Mouse (Mus musculus): Measurements from ENCODE around the gene Gm20441. TPM values are rescaled to one million over a fixed set of nuclear protein-coding genes. Genes with fewer than 3 reads are reported as not detected.
A peak's percentile ranks its signal among the peaks of the same experiment; 100 is the strongest.

Gene Gm20441
- polyA plus RNA-seq, 1 experiment = not detected

GRCm38 (mm10) chr10:75804217-75804616, 23.5 kb upstream of the Gm20441 start:
- H3K79me2 ChIP-seq (ENCODE audit: control insufficient read depth, insufficient read depth) = no peaks in the 10 kb centered on the region
- no peak overlapping the region for H3ac ChIP-seq (ENCODE audit: control insufficient read depth, insufficient read length)
- no peak overlapping the region for H3K4me2 ChIP-seq (ENCODE audit: low read depth)
- no peak overlapping the region for H3K4me3 ChIP-seq
- peaks cover 14% of the 10 kb centered on the region for H3K27me3 ChIP-seq (ENCODE audit: control insufficient read depth, insufficient read depth, insufficient read length)
- H3K36me3 ChIP-seq (ENCODE audit: control insufficient read depth, insufficient read depth) = no peaks in the 10 kb centered on the region
- TF ChIP-seq MYOG (IDR thresholded peaks at IDR 0.05; ENCODE audit: control insufficient read depth in 1 of 3, insufficient read depth in 1 of 3, insufficient read length in 2 of 3, low read depth in 2 of 3) (no peak), CEBPB (IDR thresholded peaks at IDR 0.05; ENCODE audit: insufficient read depth, poor library complexity, severe bottlenecking) (no peak), MYOD1 (IDR thresholded peaks at IDR 0.05; ENCODE audit: control insufficient read depth in 1 of 3, insufficient read length in 2 of 3, low read depth in 2 of 3) (no peak), MAX (IDR thresholded peaks at IDR 0.05; ENCODE audit: low read depth) (no peak), USF1 (IDR thresholded peaks at IDR 0.05; ENCODE audit: low read depth) (no peak), POLR2AphosphoS2 (IDR thresholded peaks at IDR 0.05; ENCODE audit: insufficient read length, low read depth) (no peak), POLR2A (IDR thresholded peaks at IDR 0.05; ENCODE audit: insufficient read length, low read depth) (no peak), REST (IDR thresholded peaks at IDR 0.05; ENCODE audit: insufficient read depth, insufficient read length) (no peak), E2F4 (IDR thresholded peaks at IDR 0.05; ENCODE audit: insufficient read depth) (no peak), TCF3 (IDR thresholded peaks at IDR 0.05; ENCODE audit: insufficient read length, low read depth) (no peak)

GRCm38 (mm10) chr10:75798176-75798696, 17.5 kb upstream of the Gm20441 start, which contains the start of gene Gstt1:
Gene Gstt1, minus strand, starts transcription at chr10:75798584.
- Histone ChIP-seq H3K4me3 (peak within 1 kb of the TSS; percentile 21), H3K27me3 (ENCODE audit: control insufficient read depth, insufficient read depth, insufficient read length) (peaks cover 14% of the 10 kb centered on the region), H3K4me2 (ENCODE audit: low read depth) (peak within 1 kb of the TSS; percentile 91), H3K36me3 (ENCODE audit: control insufficient read depth, insufficient read depth) (no peaks in the 10 kb centered on the region), H3ac (ENCODE audit: control insufficient read depth, insufficient read length) (no peak within 1 kb of the TSS), H3K79me2 (ENCODE audit: control insufficient read depth, insufficient read depth) (no peaks in the 10 kb centered on the region)
- TF ChIP-seq MYOD1 (IDR thresholded peaks at IDR 0.05; ENCODE audit: control insufficient read depth in 1 of 3, insufficient read length in 2 of 3, low read depth in 2 of 3) (no peak), MYOG (IDR thresholded peaks at IDR 0.05; ENCODE audit: control insufficient read depth in 1 of 3, insufficient read depth in 1 of 3, insufficient read length in 2 of 3, low read depth in 2 of 3) (no peak), REST (IDR thresholded peaks at IDR 0.05; ENCODE audit: insufficient read depth, insufficient read length) (no peak), POLR2A (IDR thresholded peaks at IDR 0.05; ENCODE audit: insufficient read length, low read depth) (no peak)

- peak overlapping the region; percentile 21 for H3K4me3 ChIP-seq
- H3K27me3 ChIP-seq (ENCODE audit: control insufficient read depth, insufficient read depth, insufficient read length) = peaks cover 14% of the 10 kb centered on the region
- H3ac ChIP-seq (ENCODE audit: control insufficient read depth, insufficient read length) = no peak overlapping the region
- no peaks in the 10 kb centered on the region for H3K36me3 ChIP-seq (ENCODE audit: control insufficient read depth, insufficient read depth)
- TF ChIP-seq MYOG (IDR thresholded peaks at IDR 0.05; ENCODE audit: control insufficient read depth in 1 of 3, insufficient read depth in 1 of 3, insufficient read length in 2 of 3, low read depth in 2 of 3) = no peak
- TF ChIP-seq CEBPB (IDR thresholded peaks at IDR 0.05; ENCODE audit: insufficient read depth, poor library complexity, severe bottlenecking) = peak; percentile 23; the same call in 1 of the 2 replicates
- peak overlapping the region; percentile 91 for H3K4me2 ChIP-seq (ENCODE audit: low read depth)
- H3K79me2 ChIP-seq (ENCODE audit: control insufficient read depth, insufficient read depth) = no peaks in the 10 kb centered on the region
Observed at GRCm38 (mm10) chr10:75797619-75798175, 16.9 kb upstream of the Gm20441 start.

GRCm38 (mm10) chr10:75796731-75797516, 16.2 kb upstream of the Gm20441 start:
- peaks cover 14% of the 10 kb centered on the region for H3K27me3 ChIP-seq (ENCODE audit: control insufficient read depth, insufficient read depth, insufficient read length)
- H3ac ChIP-seq (ENCODE audit: control insufficient read depth, insufficient read length) = no peak overlapping the region
- TF ChIP-seq MAX (IDR thresholded peaks at IDR 0.05; ENCODE audit: low read depth) (no peak), USF1 (IDR thresholded peaks at IDR 0.05; ENCODE audit: low read depth) (no peak), TCF3 (IDR thresholded peaks at IDR 0.05; ENCODE audit: insufficient read length, low read depth) (no peak), E2F4 (IDR thresholded peaks at IDR 0.05; ENCODE audit: insufficient read depth) (no peak), POLR2A (IDR thresholded peaks at IDR 0.05; ENCODE audit: insufficient read length, low read depth) (no peak), CEBPB (IDR thresholded peaks at IDR 0.05; ENCODE audit: insufficient read depth, poor library complexity, severe bottlenecking) (no peak), POLR2AphosphoS2 (IDR thresholded peaks at IDR 0.05; ENCODE audit: insufficient read length, low read depth) (no peak), TCF12 (IDR thresholded peaks at IDR 0.05; ENCODE audit: insufficient read depth, poor library complexity, severe bottlenecking) (no peak), SRF (IDR thresholded peaks at IDR 0.05; ENCODE audit: control insufficient read depth, insufficient read length, low read depth) (no peak), MYOD1 (IDR thresholded peaks at IDR 0.05; ENCODE audit: control insufficient read depth in 1 of 3, insufficient read length in 2 of 3, low read depth in 2 of 3) (no peak), REST (IDR thresholded peaks at IDR 0.05; ENCODE audit: insufficient read depth, insufficient read length) (no peak), MYOG (IDR thresholded peaks at IDR 0.05; ENCODE audit: control insufficient read depth in 1 of 3, insufficient read depth in 1 of 3, insufficient read length in 2 of 3, low read depth in 2 of 3) (no peak)
- no peaks in the 10 kb centered on the region for H3K79me2 ChIP-seq (ENCODE audit: control insufficient read depth, insufficient read depth)
- H3K4me3 ChIP-seq = peak overlapping the region; percentile 21
- H3K4me2 ChIP-seq (ENCODE audit: low read depth) = no peak overlapping the region
- H3K36me3 ChIP-seq (ENCODE audit: control insufficient read depth, insufficient read depth) = no peaks in the 10 kb centered on the region

- TF ChIP-seq REST (IDR thresholded peaks at IDR 0.05; ENCODE audit: insufficient read depth, insufficient read length) = no peak
- TF ChIP-seq E2F4 (IDR thresholded peaks at IDR 0.05; ENCODE audit: insufficient read depth) = no peak
- TF ChIP-seq SRF (IDR thresholded peaks at IDR 0.05; ENCODE audit: control insufficient read depth, insufficient read length, low read depth) = peak; percentile 82
- no peak for TF ChIP-seq POLR2AphosphoS2 (IDR thresholded peaks at IDR 0.05; ENCODE audit: insufficient read length, low read depth)
Observed at GRCm38 (mm10) chr10:75794880-75795279, 14.1 kb upstream of the Gm20441 start.

More at GRCm38 (mm10) chr10:75794880-75795279, 14.1 kb upstream of the Gm20441 start:
- H3ac ChIP-seq (ENCODE audit: control insufficient read depth, insufficient read length) = no peak overlapping the region
- H3K4me2 ChIP-seq (ENCODE audit: low read depth) = no peak overlapping the region
- no peaks in the 10 kb centered on the region for H3K79me2 ChIP-seq (ENCODE audit: control insufficient read depth, insufficient read depth)
- no peak overlapping the region for H3K4me3 ChIP-seq
- no peaks in the 10 kb centered on the region for H3K36me3 ChIP-seq (ENCODE audit: control insufficient read depth, insufficient read depth)
- peaks cover 4% of the 10 kb centered on the region for H3K27me3 ChIP-seq (ENCODE audit: control insufficient read depth, insufficient read depth, insufficient read length)
